Mouse (Mus musculus): ENCODE measurements around the gene Ftcd. TPM values are rescaled to one million over a fixed set of nuclear protein-coding genes. Genes with fewer than 3 reads are reported as not detected.

The Ftcd gene
- not detected for polyA plus RNA-seq (2017; shearing (Covaris generic))

GRCm38 (mm10) chr10:76575374-76575773 lies at the start of gene Ftcd:
TSS of gene Ftcd (plus strand) at chr10:76575648.

GRCm38 (mm10) chr10:76531375-76531774 lies 44.1 kb upstream of the Ftcd start, which contains the start of gene Lss:
TSS of gene Lss (plus strand) at chr10:76531588.

DNA sequence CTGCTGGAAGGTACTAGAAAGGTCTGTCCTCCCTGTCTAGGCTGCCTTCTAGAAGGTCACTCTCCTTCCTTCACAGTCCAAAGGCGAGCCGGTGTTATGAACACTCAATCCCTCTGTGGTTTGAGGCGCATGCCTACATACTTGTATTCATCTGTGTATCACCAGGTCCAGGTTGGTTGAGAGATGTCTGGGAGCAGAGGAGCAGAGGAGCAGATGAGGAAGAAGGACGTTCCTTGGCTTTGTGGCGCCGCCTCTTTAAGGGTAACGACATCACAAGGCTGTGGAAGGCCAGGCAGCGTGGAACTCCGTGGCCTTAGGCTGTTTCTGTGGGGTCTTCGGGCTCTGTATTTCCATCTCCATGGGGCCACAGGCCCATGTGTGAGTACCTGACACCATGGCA lies 13.5 kb upstream of the Ftcd start, which contains the start of gene Spatc1l:
Gene Spatc1l (plus strand): TSS at position 301 of the 400 bp plus-strand sequence.

DNA sequence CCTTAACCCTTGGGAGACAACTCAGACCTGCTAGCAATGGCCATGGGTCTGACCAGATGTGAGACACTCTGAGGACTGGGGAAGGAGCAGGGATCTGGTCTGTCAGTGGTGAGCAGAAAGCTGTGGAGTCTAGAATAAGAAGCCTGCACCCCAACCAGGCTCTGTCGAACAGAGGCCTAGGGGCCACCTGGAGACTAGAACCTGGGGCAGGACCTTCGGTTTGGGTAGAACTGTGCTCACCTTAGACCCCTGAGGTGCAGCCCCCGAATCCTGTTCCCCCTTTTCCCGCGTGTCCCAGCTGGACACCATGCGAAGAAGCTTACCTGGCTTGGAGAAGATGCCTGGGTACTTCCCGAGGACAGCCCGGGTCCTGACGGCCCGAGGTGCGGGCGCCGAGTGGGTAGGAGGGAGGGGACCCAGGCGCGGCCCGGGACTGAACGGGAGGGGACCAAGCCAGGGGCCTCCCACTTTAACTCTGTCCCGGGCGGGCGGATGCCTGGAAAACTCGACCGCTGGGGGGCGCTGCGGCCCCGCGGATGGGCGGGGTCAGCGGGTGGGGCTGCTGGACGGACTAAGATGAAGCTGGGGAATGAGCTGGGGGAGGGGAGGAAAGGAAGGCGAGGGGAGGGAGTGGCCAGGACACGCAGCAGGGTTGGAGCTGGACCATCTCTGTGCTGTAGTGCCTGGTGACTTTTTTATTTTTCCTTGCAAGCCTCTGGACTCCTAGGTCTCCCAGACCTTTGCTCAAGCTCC lies 47.7 kb downstream of the Ftcd start, which contains the start of gene Col6a2:
Gene Col6a2 (minus strand): TSS at position 703 of the 753 bp plus-strand sequence.

Other genes starting within 250 kb of the Ftcd start
- 2.2 TPM for gene Dip2a, start 230.4 kb upstream of the Ftcd start, polyA plus RNA-seq (2017; shearing (Covaris generic))
- gene AC141477.1, start 135.2 kb upstream of the Ftcd start, polyA plus RNA-seq (2017; shearing (Covaris generic)), result 17.8 TPM
- gene Pcnt, start 132.9 kb upstream of the Ftcd start, polyA plus RNA-seq (2017; shearing (Covaris generic)), result 28.5 TPM
- not detected for gene 2610028H24Rik, start 126.6 kb upstream of the Ftcd start, polyA plus RNA-seq (2017; shearing (Covaris generic))
- 91.4 TPM for gene Mcm3ap, start 106.7 kb upstream of the Ftcd start, polyA plus RNA-seq (2017; shearing (Covaris generic))
- gene Ybey, start 106.5 kb upstream of the Ftcd start, polyA plus RNA-seq (2017; shearing (Covaris generic)), result 5.0 TPM
- 19.7 TPM for gene Lss, start 44.1 kb upstream of the Ftcd start, polyA plus RNA-seq (2017; shearing (Covaris generic))
- not detected for gene Spatc1l, start 13.4 kb upstream of the Ftcd start, polyA plus RNA-seq (2017; shearing (Covaris generic))
- not detected for gene Col6a2, start 48.0 kb downstream of the Ftcd start, polyA plus RNA-seq (2017; shearing (Covaris generic))
- not detected for gene Col6a1, start 150.5 kb downstream of the Ftcd start, polyA plus RNA-seq (2017; shearing (Covaris generic))

All from inflammation-experienced regulatory T-cells, adult 16 weeks (primary cell).